Mouse (Mus musculus): ENCODE data around the gene Tom1l2. TPM values are rescaled to one million over a fixed set of nuclear protein-coding genes. Genes with fewer than 3 reads are reported as not detected.

Tom1l2 gene
- polyA plus RNA-seq, 1 experiment from 2014 or later: 29.5 TPM

DNA sequence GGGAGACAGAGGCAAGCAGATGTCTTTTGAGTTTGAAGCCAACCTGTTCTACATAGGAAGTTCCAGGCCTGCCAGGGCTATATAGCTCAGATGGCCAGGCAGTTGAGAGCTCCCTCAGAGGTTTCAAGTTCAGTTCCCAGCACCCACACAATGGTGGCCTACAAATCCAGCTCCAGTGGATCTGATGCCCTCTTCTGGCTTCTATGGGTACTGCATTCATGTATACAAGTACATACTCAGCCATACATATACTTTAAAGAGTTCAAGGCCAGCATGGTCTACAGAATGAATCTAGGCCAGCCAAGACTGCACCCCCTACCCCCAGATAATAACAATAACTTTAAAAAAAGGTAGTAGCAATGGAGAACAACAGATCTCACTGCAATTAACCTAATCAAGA is 157.6 kb downstream of the Tom1l2 start:
- ATAC-seq (ENCODE audit: insufficient number of reproducible peaks, insufficient read depth, low FRiP score, low TSS enrichment, low read depth): no peak
- peaks cover 13% of the 10 kb centered on the region; the same call in 1 of the 2 replicates for H3K9me3 ChIP-seq
- no peaks in the 10 kb centered on the region for H3K27me3 ChIP-seq
- H3K27ac ChIP-seq: no peak overlapping the region
- peaks cover 5% of the 10 kb centered on the region; the same call in 1 of the 2 replicates for H3K4me1 ChIP-seq
- H3K9ac ChIP-seq: no peak overlapping the region
- peaks cover 89% of the 10 kb centered on the region for H3K36me3 ChIP-seq
- no peak overlapping the region for H3K4me3 ChIP-seq
- H3K4me2 ChIP-seq: no peak overlapping the region

DNA sequence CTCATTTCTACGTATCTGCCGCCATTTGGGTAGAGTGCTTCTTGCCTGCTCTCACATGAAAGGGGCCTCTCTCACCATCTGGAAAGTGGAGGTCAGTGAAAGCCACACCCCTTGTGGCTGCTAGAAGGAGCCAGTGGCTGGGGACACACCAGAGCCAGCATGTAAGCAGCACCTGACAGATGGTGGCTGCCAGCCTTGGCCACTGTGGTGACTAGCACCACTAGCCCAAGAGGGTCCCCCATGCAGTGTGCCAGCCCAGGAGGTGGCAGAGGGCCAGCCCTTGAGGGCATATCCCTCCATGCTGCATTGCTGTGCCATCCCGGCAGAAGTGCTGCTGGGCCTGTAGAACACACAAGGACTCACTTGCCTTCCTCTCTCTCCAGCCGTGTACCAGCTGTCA is 159.1 kb downstream of the Tom1l2 start:
- H3K4me1 ChIP-seq: 0 out of 2 replicates have a peak, but pooled peaks cover 3% of the 10 kb centered on the region
- 85% methylated on average over 4 of the region's 4 CpGs for WGBS
- no peaks in the 10 kb centered on the region for H3K27me3 ChIP-seq
- no peak overlapping the region for H3K4me2 ChIP-seq
- ATAC-seq (ENCODE audit: insufficient number of reproducible peaks, insufficient read depth, low FRiP score, low TSS enrichment, low read depth): no peak
- peaks cover 13% of the 10 kb centered on the region; the same call in 1 of the 2 replicates for H3K9me3 ChIP-seq
- no peak overlapping the region for H3K27ac ChIP-seq
- no peak overlapping the region for H3K9ac ChIP-seq
- H3K4me3 ChIP-seq: no peak overlapping the region
- peaks cover 91% of the 10 kb centered on the region for H3K36me3 ChIP-seq

DNA sequence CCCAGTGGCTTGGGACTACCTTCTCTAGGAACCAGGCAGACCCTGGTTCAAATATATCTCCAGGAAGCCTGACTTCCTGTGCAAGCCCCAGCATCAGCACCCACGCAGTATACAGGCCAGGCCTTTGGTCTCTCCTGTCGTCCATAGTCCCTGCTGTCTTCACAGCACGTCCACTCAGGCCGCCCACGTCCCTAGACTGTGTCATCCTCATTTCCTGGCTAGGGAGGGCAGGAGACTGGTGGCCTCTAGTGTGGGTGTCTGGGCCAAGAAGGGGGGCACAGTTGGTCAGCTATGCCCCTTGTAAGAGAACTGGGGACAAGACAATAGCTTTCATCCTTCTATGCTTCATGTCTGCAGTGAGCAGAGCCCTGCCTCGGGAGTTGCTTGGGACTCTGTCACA is 160.2 kb downstream of the Tom1l2 start:
- 75% methylated on average over 6 of the region's 6 CpGs for WGBS
- Histone ChIP-seq H3K4me1 (0 out of 2 replicates have a peak, but pooled peaks cover 3% of the 10 kb centered on the region), H3K27ac (no peak overlapping the region), H3K9ac (no peak overlapping the region), H3K4me2 (no peak overlapping the region), H3K27me3 (no peaks in the 10 kb centered on the region), H3K4me3 (no peak overlapping the region), H3K9me3 (peaks cover 13% of the 10 kb centered on the region; the same call in 1 of the 2 replicates), H3K36me3 (peaks cover 91% of the 10 kb centered on the region)
- ATAC-seq (ENCODE audit: insufficient number of reproducible peaks, insufficient read depth, low FRiP score, low TSS enrichment, low read depth): no peak

DNA sequence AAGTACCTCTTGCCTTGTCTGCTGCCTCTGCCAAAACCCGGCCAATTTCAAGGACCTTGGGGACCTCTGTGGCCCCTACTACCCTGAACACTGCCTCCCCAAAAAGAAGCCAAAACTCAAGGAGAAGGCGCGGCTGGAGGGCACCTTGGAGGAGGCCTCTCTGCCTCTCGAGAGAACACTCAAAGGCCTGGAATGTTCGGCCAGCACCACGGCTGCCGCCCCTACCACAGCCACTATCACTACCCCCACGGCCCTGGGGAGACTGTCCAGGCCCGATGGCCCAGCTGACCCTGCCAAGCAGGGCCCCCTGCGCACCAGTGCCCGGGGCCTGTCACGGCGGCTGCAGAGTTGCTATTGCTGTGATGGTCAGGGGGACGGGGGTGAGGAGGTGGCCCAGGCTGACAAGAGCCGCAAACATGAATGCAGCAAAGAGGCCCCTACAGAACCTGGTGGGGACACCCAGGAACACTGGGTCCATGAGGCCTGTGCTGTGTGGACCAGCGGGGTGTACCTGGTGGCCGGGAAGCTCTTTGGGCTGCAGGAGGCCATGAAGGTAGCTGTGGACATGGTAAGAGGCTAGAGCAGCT is 162.6 kb downstream of the Tom1l2 start:
- Histone ChIP-seq H3K4me2 (no peak overlapping the region), H3K4me1 (peaks cover 11% of the 10 kb centered on the region), H3K9ac (no peak overlapping the region), H3K36me3 (peaks cover 100% of the 10 kb centered on the region), H3K27ac (no peak overlapping the region), H3K9me3 (peaks cover 13% of the 10 kb centered on the region; the same call in 1 of the 2 replicates), H3K4me3 (no peak overlapping the region), H3K27me3 (no peaks in the 10 kb centered on the region)
- ATAC-seq (ENCODE audit: insufficient number of reproducible peaks, insufficient read depth, low FRiP score, low TSS enrichment, low read depth): no peak
- 90% methylated on average over 17 of the region's 17 CpGs for WGBS

DNA sequence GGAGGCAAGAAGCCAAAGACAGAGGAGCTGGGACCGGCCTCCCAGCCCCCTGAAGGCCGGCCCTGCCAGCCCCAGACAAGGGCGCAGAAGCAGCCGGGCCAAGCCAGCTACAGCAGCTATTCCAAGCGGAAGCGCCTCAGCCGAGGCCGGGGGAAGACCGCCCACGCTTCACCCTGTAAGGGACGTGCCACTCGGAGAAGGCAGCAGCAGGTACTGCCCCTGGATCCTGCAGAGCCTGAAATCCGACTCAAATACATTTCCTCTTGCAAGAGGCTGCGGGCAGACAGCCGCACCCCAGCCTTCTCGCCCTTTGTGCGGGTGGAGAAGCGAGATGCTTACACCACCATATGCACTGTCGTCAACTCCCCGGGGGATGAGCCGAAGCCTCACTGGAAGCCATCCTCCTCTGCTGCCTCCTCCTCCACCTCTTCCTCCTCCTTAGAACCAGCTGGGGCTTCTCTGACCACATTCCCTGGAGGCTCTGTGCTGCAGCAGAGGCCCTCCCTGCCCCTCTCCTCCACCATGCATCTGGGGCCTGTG is 163.1 kb downstream of the Tom1l2 start:
- no peaks in the 10 kb centered on the region for H3K27me3 ChIP-seq
- H3K4me2 ChIP-seq: no peak overlapping the region
- H3K9ac ChIP-seq: no peak overlapping the region
- H3K36me3 ChIP-seq: peaks cover 100% of the 10 kb centered on the region
- ATAC-seq (ENCODE audit: insufficient number of reproducible peaks, insufficient read depth, low FRiP score, low TSS enrichment, low read depth): no peak
- H3K27ac ChIP-seq: no peak overlapping the region
- no peak overlapping the region for H3K4me3 ChIP-seq
- H3K4me1 ChIP-seq: peaks cover 16% of the 10 kb centered on the region
- H3K9me3 ChIP-seq: peaks cover 8% of the 10 kb centered on the region; the same call in 1 of the 2 replicates
- 85% methylated on average over 21 of the region's 21 CpGs for WGBS

DNA sequence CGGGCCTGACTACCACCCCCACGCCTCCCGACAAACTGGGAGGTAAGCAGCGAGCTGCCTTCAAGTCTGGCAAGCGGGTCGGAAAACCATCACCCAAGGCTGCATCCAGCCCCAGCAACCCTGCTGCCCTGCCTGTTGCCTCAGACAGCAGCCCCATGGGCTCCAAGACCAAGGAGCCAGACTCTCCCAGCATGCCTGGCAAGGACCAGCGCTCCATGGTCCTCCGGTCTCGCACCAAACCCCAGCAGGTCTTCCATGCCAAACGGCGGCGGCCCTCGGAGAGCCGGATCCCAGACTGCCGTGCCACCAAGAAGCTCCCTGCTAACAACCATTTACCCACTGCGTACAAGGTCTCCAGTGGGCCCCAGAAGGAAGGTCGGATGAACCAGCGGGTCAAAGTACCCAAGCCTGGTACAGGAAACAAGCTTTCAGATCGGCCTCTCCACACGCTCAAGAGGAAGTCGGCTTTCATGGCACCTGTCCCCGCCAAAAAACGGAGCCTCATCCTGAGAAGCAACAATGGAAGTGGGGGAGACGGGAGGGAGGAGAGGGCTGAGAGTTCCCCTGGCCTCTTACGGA is 164.3 kb downstream of the Tom1l2 start:
- H3K36me3 ChIP-seq: peaks cover 88% of the 10 kb centered on the region
- WGBS: 88% methylated on average over 25 of the region's 25 CpGs
- H3K4me1 ChIP-seq: peaks cover 29% of the 10 kb centered on the region
- ATAC-seq (ENCODE audit: insufficient number of reproducible peaks, insufficient read depth, low FRiP score, low TSS enrichment, low read depth): no peak
- H3K4me3 ChIP-seq: no peak overlapping the region
- no peak overlapping the region for H3K27ac ChIP-seq
- no peaks in the 10 kb centered on the region for H3K27me3 ChIP-seq
- no peak overlapping the region for H3K4me2 ChIP-seq
- no peaks in the 10 kb centered on the region for H3K9me3 ChIP-seq
- no peak overlapping the region for H3K9ac ChIP-seq

DNA sequence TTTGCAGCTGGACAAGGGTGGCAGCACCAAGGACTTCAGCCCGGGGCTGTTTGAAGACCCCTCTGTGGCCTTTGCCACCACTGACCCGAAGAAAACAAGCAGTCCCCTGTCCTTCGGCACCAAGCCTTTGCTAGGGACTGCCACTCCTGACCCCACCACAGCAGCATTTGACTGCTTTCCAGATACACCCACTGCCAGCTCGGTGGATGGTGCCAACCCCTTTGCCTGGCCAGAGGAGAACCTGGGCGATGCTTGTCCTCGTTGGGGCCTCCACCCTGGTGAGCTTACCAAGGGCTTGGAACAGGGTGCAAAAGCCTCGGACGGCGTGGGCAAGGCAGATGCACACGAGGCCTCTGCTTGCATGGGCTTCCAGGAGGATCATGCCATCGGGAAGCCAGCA is 165.6 kb downstream of the Tom1l2 start:
- H3K4me2 ChIP-seq: no peak overlapping the region
- H3K9me3 ChIP-seq: no peaks in the 10 kb centered on the region
- H3K4me3 ChIP-seq: no peak overlapping the region
- H3K27me3 ChIP-seq: no peaks in the 10 kb centered on the region
- peaks cover 41% of the 10 kb centered on the region for H3K4me1 ChIP-seq
- peaks cover 75% of the 10 kb centered on the region for H3K36me3 ChIP-seq
- no peak for ATAC-seq (ENCODE audit: insufficient number of reproducible peaks, insufficient read depth, low FRiP score, low TSS enrichment, low read depth)
- 78% methylated on average over 11 of the region's 11 CpGs for WGBS
- H3K27ac ChIP-seq: no peak overlapping the region
- no peak overlapping the region for H3K9ac ChIP-seq

DNA sequence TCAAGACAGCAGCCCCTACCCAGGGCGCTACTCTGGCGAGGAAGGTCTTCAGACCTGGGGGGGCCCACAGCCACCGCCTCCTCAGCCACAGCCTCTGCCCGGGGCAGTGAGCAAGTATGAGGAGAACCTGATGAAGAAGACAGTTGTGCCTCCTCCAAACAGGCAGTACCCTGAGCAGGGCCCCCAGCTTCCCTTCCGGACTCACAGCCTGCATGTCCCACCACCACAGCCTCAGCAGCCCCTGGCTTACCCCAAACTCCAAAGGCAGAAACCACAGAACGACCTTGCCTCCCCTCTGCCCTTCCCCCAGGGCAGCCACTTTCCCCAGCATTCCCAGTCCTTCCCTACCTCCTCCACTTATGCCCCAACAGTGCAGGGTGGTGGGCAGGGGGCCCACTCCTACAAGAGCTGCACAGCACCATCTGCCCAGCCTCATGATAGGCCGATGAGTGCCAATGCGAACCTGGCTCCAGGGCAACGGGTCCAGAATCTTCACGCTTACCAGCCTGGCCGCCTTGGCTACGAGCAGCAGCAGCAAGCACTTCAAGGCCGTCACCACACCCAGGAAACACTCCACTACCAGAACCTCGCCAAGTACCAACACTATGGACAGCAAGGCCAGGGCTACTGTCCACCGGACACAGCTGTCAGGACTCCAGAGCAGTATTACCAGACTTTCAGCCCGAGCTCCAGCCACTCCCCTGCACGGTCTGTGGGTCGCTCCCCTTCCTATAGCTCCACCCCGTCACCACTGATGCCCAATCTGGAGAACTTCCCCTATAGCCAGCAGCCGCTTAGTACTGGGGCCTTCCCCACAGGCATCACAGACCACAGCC is 167.1 kb downstream of the Tom1l2 start:
- Histone ChIP-seq H3K4me3 (no peak overlapping the region), H3K9ac (no peak overlapping the region), H3K9me3 (no peaks in the 10 kb centered on the region), H3K36me3 (peaks cover 61% of the 10 kb centered on the region), H3K27me3 (no peaks in the 10 kb centered on the region), H3K4me1 (peaks cover 56% of the 10 kb centered on the region), H3K4me2 (no peak overlapping the region), H3K27ac (peak overlapping the region; percentile 62; the same call in 1 of the 2 replicates)
- no peak for ATAC-seq (ENCODE audit: insufficient number of reproducible peaks, insufficient read depth, low FRiP score, low TSS enrichment, low read depth)
- WGBS: 77% methylated on average over 20 of the region's 20 CpGs

DNA sequence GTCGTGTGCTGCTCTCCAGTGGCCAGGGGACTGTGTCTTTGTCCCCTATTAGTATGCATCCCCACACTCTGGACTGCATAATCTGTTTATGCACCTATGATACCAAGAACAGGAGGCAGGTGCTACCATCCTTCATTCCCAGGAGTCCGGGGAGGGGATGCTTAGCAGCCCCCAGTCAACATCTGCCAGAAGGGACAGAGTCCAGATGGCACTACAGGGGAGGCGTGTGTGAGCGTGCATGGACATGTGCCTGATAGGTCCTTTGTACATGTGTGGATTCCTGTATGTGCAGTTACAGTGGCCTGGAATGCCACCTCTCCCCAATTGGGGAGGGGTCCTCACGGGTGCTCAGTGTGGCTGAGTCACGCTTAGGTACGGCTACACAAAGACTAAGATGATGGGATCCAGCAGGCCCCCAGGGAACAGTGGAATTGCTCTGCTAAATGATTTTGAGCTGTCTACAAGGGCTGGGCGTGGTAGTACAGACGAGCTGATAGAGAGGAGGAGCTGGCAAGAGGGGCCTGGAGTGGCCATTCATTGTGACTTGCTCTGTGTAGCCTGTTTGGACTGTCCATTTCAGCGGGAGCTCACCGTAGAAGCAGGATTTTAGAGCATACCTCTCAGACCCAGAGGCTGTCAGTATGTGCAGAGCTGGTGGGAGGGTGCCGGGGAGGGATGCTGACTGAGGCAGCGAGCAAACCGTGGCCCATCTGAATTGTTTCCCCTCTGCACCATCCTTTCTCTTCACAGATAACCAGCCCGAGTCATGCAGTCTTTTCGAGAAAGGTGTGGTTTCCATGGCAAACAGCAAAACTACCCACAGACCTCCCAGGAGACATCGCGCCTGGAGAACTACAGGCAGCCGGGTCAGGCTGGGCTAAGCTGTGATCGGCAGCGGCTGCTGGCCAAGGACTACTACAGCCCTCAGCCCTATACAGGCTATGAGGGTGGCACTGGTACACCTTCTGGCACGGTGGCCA is 168.1 kb downstream of the Tom1l2 start:
- no peak for ATAC-seq (ENCODE audit: insufficient number of reproducible peaks, insufficient read depth, low FRiP score, low TSS enrichment, low read depth)
- Histone ChIP-seq H3K4me1 (peaks cover 63% of the 10 kb centered on the region), H3K4me3 (no peak overlapping the region), H3K36me3 (peaks cover 54% of the 10 kb centered on the region), H3K9ac (peak overlapping the region; percentile 36), H3K9me3 (no peaks in the 10 kb centered on the region), H3K27ac (peak overlapping the region; percentile 62; the same call in 1 of the 2 replicates), H3K4me2 (peak overlapping the region; percentile 7; the same call in 1 of the 2 replicates), H3K27me3 (no peaks in the 10 kb centered on the region)
- WGBS: 54% methylated on average over 22 of the region's 22 CpGs

DNA sequence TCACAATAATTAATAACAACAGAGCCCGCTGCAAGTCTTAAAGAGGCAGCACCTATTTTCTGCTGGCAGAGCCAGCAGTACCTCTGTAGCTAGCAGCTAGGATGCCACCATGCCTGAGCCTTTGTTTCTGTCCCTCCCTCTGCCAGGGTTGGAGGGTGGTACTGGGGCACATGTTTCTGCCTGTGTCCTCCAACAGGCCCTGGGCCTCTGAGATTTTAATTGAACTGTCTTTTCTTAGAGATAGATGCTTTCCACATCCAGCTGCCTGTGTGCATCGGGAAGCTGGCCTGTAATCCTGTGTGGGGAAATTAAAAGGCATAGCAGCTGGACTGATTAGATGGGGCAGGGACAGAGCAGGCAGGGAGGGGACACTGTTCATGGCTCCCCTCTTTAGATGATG is 170.0 kb downstream of the Tom1l2 start:
- H3K4me2 ChIP-seq: peak overlapping the region; percentile 31
- H3K36me3 ChIP-seq: peaks cover 35% of the 10 kb centered on the region
- peak overlapping the region; percentile 32; the same call in 1 of the 2 replicates for H3K9ac ChIP-seq
- WGBS: 37% methylated on average over 2 of the region's 2 CpGs
- H3K9me3 ChIP-seq: no peaks in the 10 kb centered on the region
- peak overlapping the region; percentile 69 for H3K27ac ChIP-seq
- H3K4me1 ChIP-seq: peaks cover 82% of the 10 kb centered on the region
- H3K27me3 ChIP-seq: no peaks in the 10 kb centered on the region
- no peak for ATAC-seq (ENCODE audit: insufficient number of reproducible peaks, insufficient read depth, low FRiP score, low TSS enrichment, low read depth)
- H3K4me3 ChIP-seq: no peak overlapping the region

Data from embryonic facial prominence, embryonic 13.5 days (tissue).